ENCODE assay signal across 8 mouse cellular contexts in genomic region chr15:93699971-93700370, GRCm38 (mm10).
DNase-seq lines count a peak whose midpoint lies in the region; ATAC-seq and TF ChIP-seq lines count a peak whose summit lies in the region.

No protein-coding gene starts in this region.

- H3K9ac ChIP-seq in midbrain, postnatal 0 days (replicated peaks; ENCODE audit: low read length, poor library complexity, severe bottlenecking) = no peak overlapping the region
- no peak overlapping the region for H3K9ac ChIP-seq in midbrain, embryonic 16.5 days (ENCODE audit: low read depth, low read length)
- no peak overlapping the region for H3K9ac ChIP-seq in midbrain, embryonic 15.5 days

- intact Hi-C loops in gastrocnemius, postnatal 14 days (cut with DNase I; ENCODE audit: low total_unique reads) = no loop called here

- peak; percentile 33; the same call in 1 of the 2 replicates for TF ChIP-seq CTCF in midbrain, postnatal 0 days (IDR thresholded peaks at IDR 0.05)
- peak; percentile 52; the same call in 1 of the 2 replicates for TF ChIP-seq CTCF in cerebellum, adult 2 months (IDR thresholded peaks at IDR 0.05; ENCODE audit: borderline replicate concordance, insufficient read depth, low read depth, low read length)

- no peaks in the 10 kb centered on the region for H3K9me3 ChIP-seq in midbrain, postnatal 0 days (ENCODE audit: low read length)
- no peaks in the 10 kb centered on the region for H3K9me3 ChIP-seq in midbrain, embryonic 16.5 days (replicated peaks; ENCODE audit: control insufficient read depth, low read length, poor library complexity, severe bottlenecking)
- no peaks in the 10 kb centered on the region for H3K9me3 ChIP-seq in midbrain, embryonic 15.5 days

- H3K27ac ChIP-seq in midbrain, postnatal 0 days (ENCODE audit: low read depth, low read length) = no peak overlapping the region
- H3K27ac ChIP-seq in midbrain, embryonic 16.5 days (ENCODE audit: low read length) = no peak overlapping the region
- H3K27ac ChIP-seq in cerebellum, adult 2 months (ENCODE audit: insufficient read depth, low read length) = no peak overlapping the region
- H3K27ac ChIP-seq in midbrain, embryonic 15.5 days = no peak overlapping the region

- no peak for ATAC-seq in midbrain, postnatal 0 days (ENCODE audit: low FRiP score)
- ATAC-seq in midbrain, embryonic 16.5 days = no peak
- ATAC-seq in midbrain, embryonic 15.5 days (replicated peaks) = no peak

- WGBS in midbrain, postnatal 0 days = 62% methylated on average over 9 of the region's 9 CpGs
- WGBS in midbrain, embryonic 16.5 days = 70% methylated on average over 9 of the region's 9 CpGs
- WGBS in cerebellum, adult 2 months = 7% methylated on average over 9 of the region's 9 CpGs
- WGBS in midbrain, embryonic 15.5 days = 70% methylated on average over 9 of the region's 9 CpGs

- no peak overlapping the region for H3K4me2 ChIP-seq in midbrain, postnatal 0 days (ENCODE audit: low read depth, low read length, poor library complexity, severe bottlenecking)
- no peak overlapping the region for H3K4me2 ChIP-seq in midbrain, embryonic 16.5 days (ENCODE audit: low read length)
- no peak overlapping the region for H3K4me2 ChIP-seq in midbrain, embryonic 15.5 days

- H3K36me3 ChIP-seq in midbrain, postnatal 0 days (ENCODE audit: insufficient read depth, low read length) = no peaks in the 10 kb centered on the region
- no peaks in the 10 kb centered on the region for H3K36me3 ChIP-seq in midbrain, embryonic 16.5 days (ENCODE audit: control insufficient read depth, insufficient read depth, low read length)
- H3K36me3 ChIP-seq in midbrain, embryonic 15.5 days (replicated peaks) = no peaks in the 10 kb centered on the region

- DNase-seq in midbrain, postnatal 0 days (ENCODE audit: low spot score) = peak; percentile 79
- peak; percentile 53 to 68 for DNase-seq in cerebellum, adult 2 months
- DNase-seq in gastrocnemius, postnatal 14 days = peak; percentile 62
- DNase-seq in kidney, postnatal 10 days = peak; percentile 59
- no peak for DNase-seq in yolk sac, embryonic 10.5 days (ENCODE audit: low spot score)
- no peak for DNase-seq in spleen, adult 12 weeks (ENCODE audit: low spot score)

- H3K4me3 ChIP-seq in midbrain, postnatal 0 days (ENCODE audit: low read depth, low read length) = no peak overlapping the region
- no peak overlapping the region for H3K4me3 ChIP-seq in midbrain, embryonic 16.5 days (ENCODE audit: low read depth, low read length)
- no peak overlapping the region for H3K4me3 ChIP-seq in cerebellum, adult 2 months (replicated peaks; ENCODE audit: insufficient read depth, low read depth, low read length)
- H3K4me3 ChIP-seq in midbrain, embryonic 15.5 days = no peak overlapping the region

- no peaks in the 10 kb centered on the region for H3K27me3 ChIP-seq in midbrain, postnatal 0 days (ENCODE audit: insufficient read depth, low read length)
- no peaks in the 10 kb centered on the region for H3K27me3 ChIP-seq in midbrain, embryonic 16.5 days (ENCODE audit: control insufficient read depth, insufficient read depth, low read depth, low read length)
- H3K27me3 ChIP-seq in cerebellum, adult 2 months (ENCODE audit: control insufficient read depth, insufficient read depth, low read length) = no peaks in the 10 kb centered on the region; the same call in 1 of the 2 replicates
- H3K27me3 ChIP-seq in midbrain, embryonic 15.5 days (replicated peaks) = no peaks in the 10 kb centered on the region

- no peak for TF ChIP-seq POLR2A in cerebellum, adult 2 months (IDR thresholded peaks at IDR 0.05; ENCODE audit: borderline replicate concordance, insufficient read depth, low read length)

- no peaks in the 10 kb centered on the region for H3K4me1 ChIP-seq in midbrain, postnatal 0 days (ENCODE audit: insufficient read depth, low read length)
- 0 out of 2 replicates have a peak, but pooled peaks cover 4% of the 10 kb centered on the region for H3K4me1 ChIP-seq in midbrain, embryonic 16.5 days (ENCODE audit: control insufficient read depth, insufficient read depth, low read length)
- no peaks in the 10 kb centered on the region for H3K4me1 ChIP-seq in cerebellum, adult 2 months (ENCODE audit: control insufficient read depth, insufficient read depth, low read length)
- H3K4me1 ChIP-seq in midbrain, embryonic 15.5 days = 0 out of 2 replicates have a peak, but pooled peaks cover 7% of the 10 kb centered on the region

Comparison
In these comparisons a context has a peak if more than half of its experiments do, and no peak if none do; other contexts are left out.
1. DNase-seq: peak in midbrain, postnatal 0 days (single experiment), cerebellum, adult 2 months (2 of 2), gastrocnemius, postnatal 14 days (single experiment) and kidney, postnatal 10 days (single experiment); none in yolk sac, embryonic 10.5 days (single experiment) and spleen, adult 12 weeks (single experiment).